Mouse (Mus musculus): Measurements from ENCODE around the gene Ikbkg. TPM values are rescaled to one million over a fixed set of nuclear protein-coding genes. Genes with fewer than 3 reads are reported as not detected.

The Ikbkg gene
- polyA plus RNA-seq, 1 experiment from 2014 or later: 22.9 TPM

DNA sequence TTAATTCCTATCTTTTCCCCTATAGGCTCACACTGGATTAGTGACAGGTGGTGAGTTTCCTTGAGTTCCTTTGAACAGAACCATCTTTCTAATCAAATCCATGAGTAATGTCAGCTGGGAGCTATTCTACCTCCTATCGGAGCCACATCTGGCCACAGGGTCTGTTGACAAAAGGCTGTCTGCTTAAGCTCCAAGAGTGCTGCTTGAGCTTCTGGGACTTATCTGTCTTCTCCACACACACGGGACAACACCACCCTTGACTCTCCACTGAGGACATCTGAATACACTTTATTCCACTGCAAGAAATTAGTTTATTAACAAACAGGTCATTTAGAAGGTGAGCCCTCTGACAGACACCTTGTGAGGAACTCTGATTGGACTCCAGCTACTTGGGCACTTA, 8.6 kb upstream of the Ikbkg start:
- Histone ChIP-seq H3K4me3 (ENCODE audit: low read depth, low read length) (no peak overlapping the region), H3K9me3 (replicated peaks; ENCODE audit: control insufficient read depth, low read length) (no peaks in the 10 kb centered on the region), H3K27me3 (replicated peaks; ENCODE audit: control insufficient read depth, insufficient read depth, low read length) (no peaks in the 10 kb centered on the region), H3K4me1 (ENCODE audit: control insufficient read depth, insufficient read depth, low read length) (no peaks in the 10 kb centered on the region), H3K27ac (ENCODE audit: low read depth, low read length) (no peak overlapping the region), H3K9ac (ENCODE audit: low read length) (no peak overlapping the region), H3K36me3 (ENCODE audit: control insufficient read depth, insufficient read depth, low read length) (peaks cover 5% of the 10 kb centered on the region; the same call in 1 of the 2 replicates), H3K4me2 (ENCODE audit: low read length) (no peak overlapping the region)
- 83% methylated on average over 2 of the region's 2 CpGs for WGBS
- ATAC-seq (no peak), DNase-seq (ENCODE audit: low spot score) (no peak)

DNA sequence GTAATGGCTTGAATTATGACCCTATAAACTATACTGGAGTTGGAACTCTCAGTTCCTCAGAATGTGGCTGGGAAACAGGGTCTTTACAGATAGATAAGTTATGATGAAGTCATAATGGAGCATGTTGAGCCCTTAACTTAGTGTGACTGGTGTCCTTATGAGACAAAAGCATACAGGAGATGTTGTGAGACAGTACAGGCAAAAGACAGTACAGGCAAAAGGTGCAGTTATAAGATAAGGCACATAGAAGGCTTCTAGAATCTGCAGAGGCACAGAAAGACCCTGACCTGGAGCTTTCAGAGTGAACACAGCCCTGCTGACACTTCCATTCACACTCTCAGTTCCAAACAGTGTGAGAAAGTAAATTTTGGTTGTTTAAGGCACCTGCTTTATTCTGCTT, 4.9 kb upstream of the Ikbkg start:
- H3K4me2 ChIP-seq (ENCODE audit: low read length): no peak overlapping the region
- H3K27me3 ChIP-seq (replicated peaks; ENCODE audit: control insufficient read depth, insufficient read depth, low read length): no peaks in the 10 kb centered on the region
- no peak overlapping the region for H3K27ac ChIP-seq (ENCODE audit: low read depth, low read length)
- H3K9ac ChIP-seq (ENCODE audit: low read length): no peak overlapping the region
- H3K36me3 ChIP-seq (ENCODE audit: control insufficient read depth, insufficient read depth, low read length): peaks cover 5% of the 10 kb centered on the region; the same call in 1 of the 2 replicates
- DNase-seq (ENCODE audit: low spot score) (no peak), ATAC-seq (no peak)
- no peaks in the 10 kb centered on the region for H3K9me3 ChIP-seq (replicated peaks; ENCODE audit: control insufficient read depth, low read length)
- no peak overlapping the region for H3K4me3 ChIP-seq (ENCODE audit: low read depth, low read length)
- peaks cover 5% of the 10 kb centered on the region; the same call in 1 of the 2 replicates for H3K4me1 ChIP-seq (ENCODE audit: control insufficient read depth, insufficient read depth, low read length)

- Histone ChIP-seq H3K27ac (ENCODE audit: low read depth, low read length) (no peak overlapping the region), H3K4me3 (ENCODE audit: low read depth, low read length) (no peak overlapping the region), H3K4me2 (ENCODE audit: low read length) (no peak overlapping the region), H3K27me3 (replicated peaks; ENCODE audit: control insufficient read depth, insufficient read depth, low read length) (no peaks in the 10 kb centered on the region), H3K36me3 (ENCODE audit: control insufficient read depth, insufficient read depth, low read length) (no peaks in the 10 kb centered on the region), H3K9ac (ENCODE audit: low read length) (no peak overlapping the region), H3K9me3 (replicated peaks; ENCODE audit: control insufficient read depth, low read length) (no peaks in the 10 kb centered on the region), H3K4me1 (ENCODE audit: control insufficient read depth, insufficient read depth, low read length) (no peaks in the 10 kb centered on the region)
- no peak for ATAC-seq
- no peak for DNase-seq (ENCODE audit: low spot score)
- 78% methylated on average over 3 of the region's 3 CpGs for WGBS
These were observed 7.0 kb downstream of the Ikbkg start for GRCm38 (mm10) chrX:74400136-74400535.

- H3K9me3 ChIP-seq (replicated peaks; ENCODE audit: control insufficient read depth, low read length): no peaks in the 10 kb centered on the region
- DNase-seq (ENCODE audit: low spot score): peak; percentile 31
- peaks cover 8% of the 10 kb centered on the region; the same call in 1 of the 2 replicates for H3K36me3 ChIP-seq (ENCODE audit: control insufficient read depth, insufficient read depth, low read length)
- no peaks in the 10 kb centered on the region for H3K4me1 ChIP-seq (ENCODE audit: control insufficient read depth, insufficient read depth, low read length)
- H3K4me2 ChIP-seq (ENCODE audit: low read length): no peak overlapping the region
- H3K27ac ChIP-seq (ENCODE audit: low read depth, low read length): no peak overlapping the region
- no peak overlapping the region for H3K4me3 ChIP-seq (ENCODE audit: low read depth, low read length)
- ATAC-seq: no peak
- 47% methylated on average over 2 of the region's 2 CpGs for WGBS
- no peak overlapping the region for H3K9ac ChIP-seq (ENCODE audit: low read length)
- H3K27me3 ChIP-seq (replicated peaks; ENCODE audit: control insufficient read depth, insufficient read depth, low read length): no peaks in the 10 kb centered on the region
These were observed 15.2 kb downstream of the Ikbkg start for GRCm38 (mm10) chrX:74408340-74408739.

DNA sequence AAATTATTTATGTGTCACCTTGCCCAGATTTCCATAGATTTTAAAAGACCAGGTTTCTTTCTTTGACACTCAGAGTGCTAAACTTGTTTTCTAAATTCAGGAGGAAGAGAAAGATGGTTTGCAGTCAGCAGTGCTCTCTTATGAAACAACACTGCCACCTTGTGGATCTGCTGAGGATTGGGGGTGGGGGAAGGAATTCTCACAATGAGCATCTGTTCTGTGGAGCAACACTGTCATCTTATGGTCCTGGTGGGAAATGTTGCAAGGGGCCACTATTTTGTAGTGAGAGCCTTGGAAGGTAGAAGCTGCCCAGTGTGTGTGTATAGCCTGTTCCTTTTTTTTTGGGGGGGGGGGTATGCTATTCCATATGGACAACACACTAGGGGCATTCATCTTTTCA, 20.3 kb downstream of the Ikbkg start:
- H3K4me2 ChIP-seq (ENCODE audit: low read length): no peak overlapping the region
- no peaks in the 10 kb centered on the region for H3K9me3 ChIP-seq (replicated peaks; ENCODE audit: control insufficient read depth, low read length)
- no peak overlapping the region for H3K27ac ChIP-seq (ENCODE audit: low read depth, low read length)
- no peak overlapping the region for H3K4me3 ChIP-seq (ENCODE audit: low read depth, low read length)
- no peaks in the 10 kb centered on the region for H3K27me3 ChIP-seq (replicated peaks; ENCODE audit: control insufficient read depth, insufficient read depth, low read length)
- DNase-seq (ENCODE audit: low spot score) (peak; percentile 84), ATAC-seq (peak; percentile 85)
- no peaks in the 10 kb centered on the region for H3K4me1 ChIP-seq (ENCODE audit: control insufficient read depth, insufficient read depth, low read length)
- peaks cover 8% of the 10 kb centered on the region; the same call in 1 of the 2 replicates for H3K36me3 ChIP-seq (ENCODE audit: control insufficient read depth, insufficient read depth, low read length)
- no peak overlapping the region for H3K9ac ChIP-seq (ENCODE audit: low read length)

- no peak for ATAC-seq
- Histone ChIP-seq H3K9me3 (replicated peaks; ENCODE audit: control insufficient read depth, low read length) (no peaks in the 10 kb centered on the region), H3K9ac (ENCODE audit: low read length) (no peak overlapping the region), H3K27ac (ENCODE audit: low read depth, low read length) (no peak overlapping the region), H3K4me2 (ENCODE audit: low read length) (no peak overlapping the region), H3K4me1 (ENCODE audit: control insufficient read depth, insufficient read depth, low read length) (no peaks in the 10 kb centered on the region), H3K36me3 (ENCODE audit: control insufficient read depth, insufficient read depth, low read length) (no peaks in the 10 kb centered on the region), H3K27me3 (replicated peaks; ENCODE audit: control insufficient read depth, insufficient read depth, low read length) (no peaks in the 10 kb centered on the region), H3K4me3 (ENCODE audit: low read depth, low read length) (no peak overlapping the region)
- no peak for DNase-seq (ENCODE audit: low spot score)
These were observed 31.4 kb downstream of the Ikbkg start for GRCm38 (mm10) chrX:74424443-74424842.

GRCm38 (mm10) chrX:74425195-74425594, 32.1 kb downstream of the Ikbkg start:
- H3K4me2 ChIP-seq (ENCODE audit: low read length): no peak overlapping the region
- H3K4me1 ChIP-seq (ENCODE audit: control insufficient read depth, insufficient read depth, low read length): no peaks in the 10 kb centered on the region
- no peak for ATAC-seq
- no peak for DNase-seq (ENCODE audit: low spot score)
- no peaks in the 10 kb centered on the region for H3K27me3 ChIP-seq (replicated peaks; ENCODE audit: control insufficient read depth, insufficient read depth, low read length)
- WGBS: 91% methylated on average over 4 of the region's 4 CpGs
- no peak overlapping the region for H3K27ac ChIP-seq (ENCODE audit: low read depth, low read length)
- no peak overlapping the region for H3K9ac ChIP-seq (ENCODE audit: low read length)
- no peaks in the 10 kb centered on the region for H3K36me3 ChIP-seq (ENCODE audit: control insufficient read depth, insufficient read depth, low read length)
- H3K4me3 ChIP-seq (ENCODE audit: low read depth, low read length): no peak overlapping the region
- no peaks in the 10 kb centered on the region for H3K9me3 ChIP-seq (replicated peaks; ENCODE audit: control insufficient read depth, low read length)

- ATAC-seq: no peak
- no peak for DNase-seq (ENCODE audit: low spot score)
- Histone ChIP-seq H3K4me2 (ENCODE audit: low read length) (no peak overlapping the region), H3K9ac (ENCODE audit: low read length) (no peak overlapping the region), H3K4me1 (ENCODE audit: control insufficient read depth, insufficient read depth, low read length) (no peaks in the 10 kb centered on the region), H3K36me3 (ENCODE audit: control insufficient read depth, insufficient read depth, low read length) (no peaks in the 10 kb centered on the region), H3K4me3 (ENCODE audit: low read depth, low read length) (no peak overlapping the region), H3K27ac (ENCODE audit: low read depth, low read length) (no peak overlapping the region), H3K27me3 (replicated peaks; ENCODE audit: control insufficient read depth, insufficient read depth, low read length) (no peaks in the 10 kb centered on the region), H3K9me3 (replicated peaks; ENCODE audit: control insufficient read depth, low read length) (no peaks in the 10 kb centered on the region)
- WGBS: 82% methylated on average over 1 of the region's 1 CpGs
These were observed 33.2 kb downstream of the Ikbkg start for GRCm38 (mm10) chrX:74426256-74426655.

DNA sequence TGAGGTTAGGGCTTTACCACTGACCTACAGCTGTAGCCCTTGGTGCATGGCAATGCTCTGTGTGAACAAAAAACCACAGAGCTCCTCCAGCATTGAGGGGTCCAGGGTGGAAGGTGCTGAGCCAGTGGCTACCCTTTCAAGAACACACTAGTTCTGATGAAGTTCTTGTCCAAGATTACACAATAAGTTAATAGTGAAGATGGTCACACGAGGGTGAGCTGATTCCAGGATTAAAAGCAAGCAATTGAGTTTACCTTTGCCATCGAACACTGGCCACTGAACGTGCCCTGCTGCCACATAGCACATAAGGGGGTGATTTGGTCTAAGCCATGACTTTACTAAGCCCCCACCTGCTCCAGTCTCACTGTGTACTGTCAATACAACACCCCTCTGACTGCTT, 34.0 kb downstream of the Ikbkg start:
- Histone ChIP-seq H3K4me2 (ENCODE audit: low read length) (no peak overlapping the region), H3K27ac (ENCODE audit: low read depth, low read length) (no peak overlapping the region), H3K36me3 (ENCODE audit: control insufficient read depth, insufficient read depth, low read length) (no peaks in the 10 kb centered on the region), H3K4me1 (ENCODE audit: control insufficient read depth, insufficient read depth, low read length) (no peaks in the 10 kb centered on the region), H3K4me3 (ENCODE audit: low read depth, low read length) (no peak overlapping the region), H3K9ac (ENCODE audit: low read length) (no peak overlapping the region), H3K27me3 (replicated peaks; ENCODE audit: control insufficient read depth, insufficient read depth, low read length) (no peaks in the 10 kb centered on the region), H3K9me3 (replicated peaks; ENCODE audit: control insufficient read depth, low read length) (no peaks in the 10 kb centered on the region)
- WGBS: 71% methylated on average over 3 of the region's 3 CpGs
- ATAC-seq: no peak
- DNase-seq (ENCODE audit: low spot score): no peak
